Mouse (Mus musculus) R1 (cell line): ENCODE measurements around the gene Cbfa2t2.

Source experiments
- DNase-seq: peaks from one replicate; pipeline ENCODE4 v3.0.0-alpha.2; 2018; ENCODE audit warnings: low read depth, low spot score

Cbfa2t2 gene

GRCm38 (mm10) chr2:154538310-154538709, 102.0 kb downstream of the Cbfa2t2 start:
- no peak for DNase-seq

- no peak for DNase-seq
Observed at GRCm38 (mm10) chr2:154538710-154539109, 102.4 kb downstream of the Cbfa2t2 start.

DNA sequence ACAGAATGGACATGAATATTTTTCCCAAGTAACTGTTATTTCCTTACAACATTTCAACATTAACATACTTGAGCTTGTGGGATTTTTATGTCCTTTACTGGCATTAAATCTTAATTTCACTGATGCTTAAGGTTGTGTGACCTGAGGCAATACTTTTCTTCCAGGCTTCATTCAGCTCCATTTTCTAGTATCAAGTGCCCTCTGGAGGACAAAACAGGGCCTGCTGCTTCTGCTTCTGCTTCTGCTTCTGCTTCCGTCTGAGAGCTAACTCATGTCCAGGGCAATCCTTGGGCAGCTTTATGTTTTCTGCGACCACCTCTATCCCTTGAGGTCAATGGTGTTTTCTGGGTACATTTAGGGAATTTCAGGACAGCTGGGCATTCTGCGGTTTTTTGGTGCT, 103.4 kb downstream of the Cbfa2t2 start:
- DNase-seq: peak; percentile 49

- DNase-seq: no peak
Observed at GRCm38 (mm10) chr2:154541630-154542029, 105.3 kb downstream of the Cbfa2t2 start.

GRCm38 (mm10) chr2:154543567-154544347, 107.5 kb downstream of the Cbfa2t2 start:
- no peak for DNase-seq

GRCm38 (mm10) chr2:154546711-154547110, 110.4 kb downstream of the Cbfa2t2 start, which contains the start of gene 1700003F12Rik:
Gene 1700003F12Rik, plus strand, starts transcription at chr2:154547085.
- DNase-seq: no peak

DNA sequence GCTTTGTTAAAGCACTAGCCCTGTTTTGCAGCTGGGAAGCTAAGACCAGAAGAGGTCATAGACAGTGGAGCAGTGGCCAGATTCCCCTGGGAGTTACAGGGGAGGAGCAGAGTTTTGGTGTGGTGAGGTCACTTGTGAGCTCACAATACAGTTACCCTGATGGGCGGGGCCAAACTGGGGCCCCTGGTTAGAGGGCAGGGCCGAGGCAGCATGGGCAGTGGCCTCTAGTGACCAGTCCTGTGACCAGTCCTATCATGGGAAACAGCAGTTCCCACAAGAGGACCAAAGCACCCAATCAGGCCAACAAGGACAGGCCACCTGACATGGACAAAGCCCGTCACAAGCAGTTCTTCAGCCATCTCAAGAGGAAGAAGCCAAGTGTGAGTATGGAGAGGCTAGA, 112.4 kb downstream of the Cbfa2t2 start:
- no peak for DNase-seq

DNA sequence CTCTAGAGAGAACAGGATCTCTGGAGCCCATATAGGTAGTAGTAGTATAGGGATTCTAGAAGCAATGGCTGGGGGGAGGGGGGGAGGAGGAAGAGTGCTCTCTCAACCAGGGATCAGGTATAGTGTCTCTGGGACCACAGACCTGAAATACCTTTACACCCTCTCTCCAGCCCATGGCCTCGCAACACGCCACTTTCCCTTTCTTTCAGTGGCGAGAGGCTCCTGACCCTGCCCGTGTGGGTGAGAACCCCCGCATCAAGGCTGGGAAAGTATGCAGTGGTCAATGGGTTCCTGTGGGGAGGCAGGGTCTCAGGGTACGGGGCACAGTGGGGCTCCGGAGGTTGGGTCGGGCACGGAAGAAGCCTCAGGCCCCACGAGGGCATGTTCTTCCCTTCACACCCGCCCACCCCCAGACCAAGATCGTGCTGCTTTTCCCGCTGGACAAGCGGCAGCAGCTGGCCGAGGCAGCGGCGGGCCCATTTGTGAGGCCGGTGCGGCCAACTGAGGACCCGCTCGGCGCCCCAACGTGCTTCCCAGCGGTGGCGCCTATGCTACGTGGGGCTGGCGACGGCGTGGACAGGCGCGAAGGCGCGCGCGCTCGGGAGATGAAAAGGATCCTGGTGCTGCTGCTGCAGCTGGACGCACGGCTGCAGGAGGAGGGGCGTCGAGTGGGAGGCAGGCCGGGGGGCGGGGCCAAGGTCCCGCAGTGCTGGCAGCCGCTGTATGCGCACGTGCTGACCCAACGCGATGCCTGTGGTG, 113.0 kb downstream of the Cbfa2t2 start:
- DNase-seq: peak; percentile 74

GRCm38 (mm10) chr2:154549886-154550189, 113.6 kb downstream of the Cbfa2t2 start:
- DNase-seq: no peak

DNA sequence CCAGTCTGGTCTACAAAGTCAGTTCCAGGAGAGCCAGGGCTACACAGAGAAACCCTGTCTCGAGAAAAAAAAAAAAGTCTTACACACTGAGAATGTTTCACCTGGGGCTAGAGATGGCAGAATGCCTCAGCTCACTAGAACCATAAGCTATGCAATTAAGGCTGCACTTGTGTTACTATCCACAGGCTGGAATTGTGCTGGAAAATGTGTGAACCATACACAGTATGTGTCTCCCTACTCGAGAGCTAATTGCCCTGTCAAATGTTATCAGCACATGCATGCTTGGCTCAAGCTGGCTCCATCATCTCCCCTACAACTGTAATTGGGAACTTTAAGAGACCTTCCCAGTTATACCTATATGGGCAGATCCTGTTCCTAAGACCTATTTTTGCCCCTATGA, 114.7 kb downstream of the Cbfa2t2 start:
- DNase-seq: no peak

DNA sequence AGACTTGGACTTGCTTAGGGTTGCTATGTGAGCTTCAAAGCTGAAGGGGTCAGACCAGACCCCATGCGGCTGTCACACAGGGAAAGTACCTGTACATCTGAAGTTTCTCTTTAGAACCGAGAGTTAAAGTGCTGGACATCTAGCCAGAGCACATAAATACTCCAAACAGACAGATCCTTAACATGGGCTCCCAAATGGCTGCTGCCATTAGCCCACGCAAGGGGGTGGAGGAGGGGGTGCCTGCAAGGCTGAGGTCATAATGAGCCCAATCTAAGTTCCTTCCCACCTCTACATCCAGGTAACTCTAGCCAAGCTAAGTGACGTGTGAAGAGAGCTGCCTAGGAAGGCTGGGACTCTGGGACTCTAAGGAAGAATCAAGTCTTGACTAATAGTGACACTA, 115.2 kb downstream of the Cbfa2t2 start, which contains the start of gene Actl10:
TSS of gene Actl10 (plus strand) at position 301 of the 400 bp plus-strand sequence.
- no peak for DNase-seq

- peak; percentile 51 for DNase-seq
Observed at GRCm38 (mm10) chr2:154551927-154552326, 115.6 kb downstream of the Cbfa2t2 start.

DNA sequence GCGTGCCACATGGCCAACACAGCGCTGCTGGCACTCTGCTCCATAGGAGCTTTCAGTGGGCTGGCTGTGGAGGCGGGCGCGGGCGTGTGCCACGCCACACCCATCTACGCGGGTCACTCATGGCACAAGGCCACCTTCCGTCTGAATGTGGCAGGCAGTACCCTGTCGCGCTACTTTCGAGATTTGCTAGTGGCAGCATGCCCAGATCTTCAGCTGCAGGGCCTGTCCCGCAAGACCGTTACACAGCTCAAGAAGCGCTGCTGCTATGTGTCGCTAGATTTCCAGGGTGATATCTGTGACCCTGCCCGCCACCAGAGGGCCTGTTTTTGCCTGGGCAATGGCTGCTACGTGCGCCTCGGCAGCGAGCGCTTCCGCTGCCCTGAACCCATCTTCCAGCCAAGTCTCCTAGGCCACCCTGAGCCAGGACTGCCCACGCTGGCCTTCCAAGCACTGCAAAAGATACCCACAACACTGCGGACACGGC, 116.2 kb downstream of the Cbfa2t2 start:
- DNase-seq: peak; percentile 69

DNA sequence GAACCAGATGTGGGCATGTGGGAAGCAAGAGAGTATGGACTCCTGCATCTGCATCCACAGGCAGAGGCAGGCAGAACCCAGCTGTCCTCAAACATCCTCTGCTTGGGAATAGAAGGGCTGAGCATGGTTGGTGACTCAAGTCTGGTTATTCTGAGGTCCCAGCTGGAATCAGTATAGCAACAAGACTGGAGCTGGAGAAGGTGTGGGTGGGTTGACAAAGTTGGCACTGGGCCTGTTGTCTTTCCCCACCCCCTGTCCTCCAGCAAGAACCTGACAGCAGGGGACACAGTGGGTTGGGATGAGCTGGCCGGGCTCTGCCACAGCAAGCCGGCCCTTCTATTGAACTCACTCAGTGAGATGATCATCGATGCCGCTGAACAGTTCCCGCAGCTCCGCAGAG, 119.0 kb downstream of the Cbfa2t2 start:
- no peak for DNase-seq

GRCm38 (mm10) chr2:154557184-154557832, 121.0 kb downstream of the Cbfa2t2 start:
- DNase-seq: no peak

DNA sequence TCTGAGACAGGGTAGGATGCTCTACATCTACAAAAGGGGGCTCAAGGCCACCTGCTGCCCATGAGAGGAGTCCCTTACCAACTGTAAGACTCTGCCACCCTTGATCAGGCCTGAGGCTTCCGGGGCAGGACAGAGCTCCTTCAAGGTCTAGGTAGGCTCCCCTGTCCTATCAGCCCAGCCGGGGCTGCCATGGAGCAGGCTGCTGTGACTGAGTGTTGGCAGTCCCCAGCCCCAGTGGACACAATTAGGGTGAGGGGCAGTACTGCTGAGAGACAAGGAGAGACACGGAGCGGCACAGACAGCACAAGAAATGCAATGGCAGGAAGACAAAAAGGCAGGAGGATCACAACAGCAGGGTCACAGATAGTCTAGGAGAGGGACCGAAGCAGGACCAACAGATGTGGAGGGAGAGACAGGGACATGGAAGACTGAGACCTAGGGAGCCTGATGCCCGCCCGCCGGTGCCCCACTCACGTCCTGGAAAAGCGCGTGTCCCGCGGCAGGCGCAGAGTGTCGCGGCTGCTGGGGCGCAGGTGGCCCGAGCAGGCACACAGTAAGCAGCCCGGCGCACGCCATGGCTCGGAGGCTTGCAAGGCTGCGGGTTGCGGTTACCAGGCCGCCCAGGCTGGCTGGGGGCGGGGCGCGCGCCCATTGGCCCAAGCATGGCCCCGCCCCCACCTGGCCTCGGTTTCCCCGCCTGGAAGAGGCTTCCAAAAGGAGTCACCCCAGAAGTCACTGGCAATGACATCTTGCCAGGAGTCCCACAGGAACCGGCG, 122.2 kb downstream of the Cbfa2t2 start, which contains the start of gene Necab3:
TSS of gene Necab3 (minus strand) at position 627 of the 776 bp plus-strand sequence.
- peak; percentile 82 for DNase-seq

DNA sequence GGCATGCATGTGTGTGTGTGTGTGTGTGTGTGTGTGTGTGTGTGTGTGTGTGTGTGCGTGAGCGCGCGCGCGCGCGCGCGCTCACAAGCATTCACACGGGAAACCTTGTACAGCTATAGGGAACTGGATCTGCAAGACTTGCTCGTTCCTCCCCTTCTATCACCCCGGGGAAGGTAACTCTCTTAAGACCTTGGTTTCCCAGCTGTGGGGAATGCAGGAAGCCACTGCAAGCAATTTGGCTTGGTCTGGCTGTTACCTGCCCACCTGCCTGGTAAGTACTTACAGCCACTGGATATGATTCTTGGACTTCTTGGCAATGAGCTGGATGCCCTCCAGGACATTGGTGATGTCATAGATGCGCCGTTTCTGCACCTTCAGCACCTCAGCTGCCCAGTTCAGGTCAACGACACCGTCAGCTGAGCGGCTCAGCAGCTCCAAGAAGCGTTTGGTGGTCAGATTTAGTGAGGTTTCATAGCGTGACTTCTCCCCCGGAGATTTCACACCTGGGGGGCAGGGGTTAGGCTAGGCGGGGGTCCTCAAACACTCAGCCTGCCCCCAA, 127.4 kb downstream of the Cbfa2t2 start:
- no peak for DNase-seq

- no peak for DNase-seq
Observed at GRCm38 (mm10) chr2:154565562-154565961, 129.3 kb downstream of the Cbfa2t2 start.

GRCm38 (mm10) chr2:154566641-154567040, 130.4 kb downstream of the Cbfa2t2 start:
- DNase-seq: no peak

DNA sequence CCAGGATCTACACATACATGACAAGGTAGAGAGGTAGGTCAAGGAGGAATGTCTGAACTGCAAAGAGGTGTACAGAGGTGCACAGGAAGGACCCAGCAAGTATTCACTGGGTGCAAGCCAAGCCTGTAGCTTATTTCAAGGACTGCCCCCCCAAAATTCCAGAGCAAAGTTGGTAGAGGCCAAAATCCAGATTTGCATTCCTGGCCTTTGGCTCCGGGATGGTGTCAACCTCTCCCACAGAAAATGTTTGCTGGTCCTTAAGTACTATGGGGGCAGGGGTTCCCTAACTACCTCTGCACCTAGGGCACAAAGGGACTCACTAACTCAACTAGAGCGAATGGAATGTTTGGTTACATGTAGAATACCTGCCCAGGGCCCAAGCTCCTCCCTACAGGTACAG, 131.5 kb downstream of the Cbfa2t2 start:
- DNase-seq: no peak
